Mouse (Mus musculus): Measurements from ENCODE around the gene Nuak1. TPM values are rescaled to one million over a fixed set of nuclear protein-coding genes. Genes with fewer than 3 reads are reported as not detected.

Nuak1 gene
- total and polyA plus RNA-seq, 3 experiments, result 1.2 to 3.4 (median 1.6) TPM

GRCm38 (mm10) chr10:84408965-84409660, 31.3 kb downstream of the Nuak1 start:
- dilution Hi-C loops (cut with MboI; ENCODE audit: extremely low pct_ligation_motif_present, extremely low pct_unique_long_range_greater_than_20kb, low sequenced_read_pairs) (no loop called here), in situ Hi-C loops (cut with MboI; ENCODE audit: low pct_ligation_motif_present, low pct_unique_long_range_greater_than_20kb, low sequenced_read_pairs) (no loop called here)
- H3K79me2 ChIP-seq (replicated peaks; ENCODE audit: control insufficient read depth, extremely low read depth, insufficient read depth, poor library complexity, severe bottlenecking), result no peaks in the 10 kb centered on the region
- no peak overlapping the region for H3K4me2 ChIP-seq (ENCODE audit: insufficient read depth, low read depth, poor library complexity, severe bottlenecking)
- H3K4me3 ChIP-seq (replicated peaks in 1 of 3; ENCODE audit: low read depth in 2 of 3, low read length in 2 of 3, poor library complexity in 1 of 3), result no peak overlapping the region
- no peaks in the 10 kb centered on the region for H3K27me3 ChIP-seq (replicated peaks)
- peaks cover 0 to 21% of the 10 kb centered on the region in 2 experiments; a peak in 3 of 4 replicates for H3K4me1 ChIP-seq (ENCODE audit: control insufficient read depth in 1 of 2, insufficient read depth in 2 of 2)
- no peak overlapping the region for H3K27ac ChIP-seq (ENCODE audit: insufficient read depth, low read depth)
- DNase-seq (ENCODE audit: extremely low read depth), result no peak
- no peaks in the 10 kb centered on the region for H3K9me3 ChIP-seq (replicated peaks; ENCODE audit: low read length)
- peaks cover 0 to 38% of the 10 kb centered on the region in 2 experiments for H3K36me3 ChIP-seq (replicated peaks in 1 of 2; ENCODE audit: control insufficient read depth in 1 of 2, insufficient read depth in 1 of 2, low read length in 1 of 2)
- H3K9ac ChIP-seq (ENCODE audit: insufficient read depth, low read depth), result no peak overlapping the region
- no peak for TF ChIP-seq SMC3 (IDR thresholded peaks at IDR 0.05; ENCODE audit: low read depth, low read length)
- peak; percentile 81 for TF ChIP-seq MAFK (IDR thresholded peaks at IDR 0.05; ENCODE audit: insufficient replicate concordance, low read length)

GRCm38 (mm10) chr10:84405135-84405776, 35.1 kb downstream of the Nuak1 start:
- Histone ChIP-seq H3K9ac (ENCODE audit: insufficient read depth, low read depth) (no peak overlapping the region), H3K36me3 (replicated peaks in 1 of 2; ENCODE audit: control insufficient read depth in 1 of 2, insufficient read depth in 1 of 2, low read length in 1 of 2) (peaks cover 0 to 31% of the 10 kb centered on the region in 2 experiments), H3K27me3 (replicated peaks) (no peaks in the 10 kb centered on the region), H3K27ac (ENCODE audit: insufficient read depth, low read depth) (no peak overlapping the region), H3K4me1 (ENCODE audit: control insufficient read depth in 1 of 2, insufficient read depth in 2 of 2) (peaks cover 7 to 29% of the 10 kb centered on the region in 2 experiments), H3K4me2 (ENCODE audit: insufficient read depth, low read depth, poor library complexity, severe bottlenecking) (no peak overlapping the region), H3K79me2 (replicated peaks; ENCODE audit: control insufficient read depth, extremely low read depth, insufficient read depth, poor library complexity, severe bottlenecking) (no peaks in the 10 kb centered on the region), H3K4me3 (replicated peaks in 1 of 3; ENCODE audit: low read depth in 2 of 3, low read length in 2 of 3, poor library complexity in 1 of 3) (no peak overlapping the region), H3K9me3 (replicated peaks; ENCODE audit: low read length) (no peaks in the 10 kb centered on the region)
- dilution Hi-C loops (cut with MboI; ENCODE audit: extremely low pct_ligation_motif_present, extremely low pct_unique_long_range_greater_than_20kb, low sequenced_read_pairs) (no loop called here), in situ Hi-C loops (cut with MboI; ENCODE audit: low pct_ligation_motif_present, low pct_unique_long_range_greater_than_20kb, low sequenced_read_pairs) (no loop called here)
- TF ChIP-seq NELFE (IDR thresholded peaks at IDR 0.05; ENCODE audit: low read depth, low read length) (no peak), POLR2AphosphoS2 (IDR thresholded peaks at IDR 0.05; ENCODE audit: low read depth, low read length) (no peak), TBP (conservative IDR thresholded peaks at IDR 0.05; ENCODE audit: low read depth, low read length) (no peak), PAX5 (IDR thresholded peaks at IDR 0.05; ENCODE audit: low read length) (no peak), ZNF384 (IDR thresholded peaks at IDR 0.05; ENCODE audit: low read depth, low read length) (no peak), UBTF (IDR thresholded peaks at IDR 0.05; ENCODE audit: low read depth, low read length) (no peak), CHD1 (IDR thresholded peaks at IDR 0.05; ENCODE audit: low read depth, low read length) (no peak), ZMIZ1 (IDR thresholded peaks at IDR 0.05; ENCODE audit: low read depth, low read length) (no peak), USF1 (IDR thresholded peaks at IDR 0.05; ENCODE audit: low read depth, low read length) (no peak), RAD21 (IDR thresholded peaks at IDR 0.05; ENCODE audit: low read depth, low read length) (no peak), CHD2 (IDR thresholded peaks at IDR 0.05; ENCODE audit: low read length) (no peak), SIN3A (IDR thresholded peaks at IDR 0.05; ENCODE audit: low read length) (no peak), USF2 (conservative IDR thresholded peaks at IDR 0.05; ENCODE audit: low read depth, low read length) (no peak), POLR2A (IDR thresholded peaks at IDR 0.05; ENCODE audit: low read depth, low read length) (no peak), SMC3 (IDR thresholded peaks at IDR 0.05; ENCODE audit: low read depth, low read length) (no peak), EP300 (IDR thresholded peaks at IDR 0.05; ENCODE audit: low read length) (no peak), ZKSCAN1 (IDR thresholded peaks at IDR 0.05; ENCODE audit: borderline replicate concordance, low read depth, low read length) (no peak)
- no peak for DNase-seq (ENCODE audit: extremely low read depth)

Measured in CH12.LX (cell line).